Mouse (Mus musculus): ENCODE measurements around the gene Mtmr2.

DNA sequence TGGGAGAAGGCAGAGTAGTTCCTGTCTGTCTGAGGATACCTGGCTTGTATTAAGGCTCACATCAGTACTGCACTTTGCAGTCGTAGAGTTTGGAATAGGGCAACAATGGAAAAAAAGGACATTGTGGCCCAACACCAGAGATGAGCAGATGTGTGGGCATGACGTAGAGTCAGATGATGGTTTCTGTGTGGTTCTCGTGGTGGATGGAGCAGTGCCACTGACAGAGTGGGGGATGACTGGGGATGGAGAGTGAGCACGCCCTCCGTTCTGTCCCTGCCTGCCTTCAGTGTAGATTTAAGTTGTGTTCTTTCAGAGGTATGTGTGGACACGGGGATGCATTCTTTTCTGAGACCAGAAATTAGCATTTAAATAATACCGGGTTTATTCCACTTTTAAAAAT, 18.4 kb downstream of the Mtmr2 start:
- TF ChIP-seq CTCF (IDR thresholded peaks at IDR 0.05; ENCODE audit: borderline replicate concordance, extremely low read depth, insufficient read depth, insufficient read length) (no peak), POLR2A (IDR thresholded peaks at IDR 0.05; ENCODE audit: borderline replicate concordance, extremely low read depth, insufficient read depth, insufficient read length, poor library complexity, severe bottlenecking) (no peak)
